Mouse (Mus musculus) gastrocnemius, postnatal 25 days (tissue): Measurements from ENCODE around the gene Agpat2. TPM values are rescaled to one million over a fixed set of nuclear protein-coding genes. Genes with fewer than 3 reads are reported as not detected.

ENCODE experiments used
- DNase-seq: peaks from one replicate; pipeline ENCODE4 v3.0.0; 2022
- long read RNA-seq, 2 experiments: library from polyadenylated mRNA; stranded (forward); transcript quantifications; one replicate each; pipeline ENCODE4 v2.0.0; 2021
- total RNA-seq, 2 experiments: library from RNA; stranded (reverse); gene quantifications; 1 replicate in 1 of 2; 2 replicates in 1 of 2; pipeline ENCODE4 v1.2.3; 2021

Gene Agpat2
- 10 to 100 TPM in 1 of 2 experiments, 1 to 10 TPM in 1; 3.0 to 14.6 TPM for total RNA-seq
- long read RNA-seq, experiment 1, transcript Agpat2-201 (6 exons, 1,489 nt) = major isoform, 5 of 9 reads
- long read RNA-seq, experiment 1, partial matches to known transcripts = 2 of 9 reads
- long read RNA-seq, experiment 1, other reads (novel, unspliced or antisense) = 0 of 9 reads
- long read RNA-seq, experiment 2, transcript Agpat2-201 (6 exons, 1,489 nt) = major isoform, 9 of 16 reads
- long read RNA-seq, experiment 2, partial matches to known transcripts = 4 of 16 reads
- long read RNA-seq, experiment 2, other reads (novel, unspliced or antisense) = 0 of 16 reads

DNA sequence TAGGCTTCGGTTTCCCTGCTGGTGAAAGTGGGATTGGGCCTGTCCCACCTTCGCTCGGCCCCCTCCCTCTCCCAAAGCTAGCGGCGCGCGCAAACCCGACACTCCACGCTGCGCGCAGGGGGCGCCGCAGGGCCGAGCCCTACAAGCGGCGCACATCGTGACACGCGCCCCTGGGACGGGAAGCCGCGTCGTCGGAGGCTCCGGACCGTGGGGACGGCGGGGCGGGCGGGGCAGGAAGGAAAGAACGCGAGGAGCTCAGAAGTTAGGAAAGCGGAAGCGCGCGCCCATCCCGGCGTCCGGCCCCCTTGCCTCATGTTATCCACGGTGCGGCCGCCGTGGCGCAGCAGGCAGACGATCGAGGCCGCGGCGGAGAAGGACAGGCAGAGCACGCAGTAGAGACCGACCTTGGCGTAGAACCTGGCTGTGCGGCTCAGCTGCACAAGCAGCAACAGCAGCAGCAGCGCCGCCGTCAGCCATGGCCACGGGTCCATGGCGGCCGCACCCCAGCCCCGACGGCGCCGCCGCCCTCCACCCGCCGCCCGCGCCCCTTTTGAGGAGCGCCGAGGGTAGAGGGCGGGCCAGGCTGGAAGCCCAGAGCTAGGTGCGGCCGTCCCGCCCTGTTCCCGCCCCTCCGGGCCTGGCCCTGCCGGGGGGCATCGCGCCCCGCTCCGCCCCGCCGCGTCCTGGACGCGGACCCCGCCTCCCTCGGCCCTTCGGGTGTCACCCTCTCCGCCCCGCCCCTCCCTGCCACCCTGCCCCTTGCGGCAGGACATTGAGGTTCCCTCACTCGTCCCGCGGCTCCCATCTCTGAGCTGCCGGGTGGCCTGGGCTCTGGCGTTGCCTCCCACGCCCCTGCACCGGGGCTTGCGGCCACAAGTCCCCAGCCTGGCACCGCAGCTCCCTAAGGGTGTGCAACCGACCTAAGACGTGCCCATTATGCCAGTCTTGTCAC, at the start of gene Agpat2:
Gene Agpat2, minus strand, starts transcription at position 698 of the 952 bp plus-strand sequence.
- peak; percentile 84 for DNase-seq

DNA sequence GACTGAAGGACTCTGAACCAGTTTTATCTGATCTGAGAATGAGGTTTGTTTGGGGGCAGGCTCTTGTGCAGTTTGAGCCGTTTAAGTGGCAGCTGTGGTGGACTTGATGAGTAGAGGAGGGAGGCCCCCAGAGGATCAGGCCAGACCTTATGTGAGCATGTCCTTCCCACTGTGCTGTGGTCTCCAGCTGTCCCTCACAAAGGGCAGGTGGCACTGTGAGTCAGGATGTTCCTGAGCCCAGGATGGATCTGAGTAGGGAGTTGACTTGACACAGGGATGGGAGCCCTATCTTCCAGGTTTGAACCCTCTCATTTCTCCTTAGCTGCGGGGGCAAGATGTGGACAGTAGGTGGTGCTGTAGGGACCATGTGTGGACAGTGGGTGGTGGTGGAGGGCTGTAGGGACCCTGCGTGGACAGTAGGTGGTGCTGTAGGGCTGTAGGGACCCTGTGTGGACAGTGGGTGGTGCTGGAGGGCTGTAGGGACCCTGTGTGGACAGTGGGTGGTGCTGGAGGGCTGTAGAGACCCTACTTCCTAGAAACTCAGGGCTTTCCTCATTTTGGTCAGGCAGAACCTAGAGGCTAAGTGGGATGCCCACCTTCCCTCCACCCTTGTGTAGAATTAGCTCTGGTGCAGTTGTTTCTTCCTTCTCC, 42.6 kb upstream of the Agpat2 start:
- DNase-seq = peak; percentile 77

DNA sequence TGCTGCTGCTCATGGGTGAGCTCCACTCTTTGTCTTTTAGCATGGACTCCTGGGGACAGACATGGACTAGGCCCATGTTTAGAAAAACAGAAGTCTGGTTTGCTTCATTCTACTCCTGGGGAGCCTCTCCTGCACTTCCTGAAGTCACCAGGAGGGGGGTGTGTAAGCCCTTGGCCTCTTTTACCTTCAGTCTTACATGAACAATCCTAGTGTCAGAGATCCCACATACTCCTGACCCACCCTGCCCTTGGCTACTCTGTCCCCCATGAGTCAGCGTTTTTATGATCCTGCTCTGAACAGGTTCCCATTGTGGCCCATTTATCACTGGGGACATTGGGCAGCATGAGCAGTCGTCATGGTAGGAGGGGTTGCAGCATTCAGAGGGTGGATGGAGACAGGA, 39.7 kb upstream of the Agpat2 start:
- DNase-seq = no peak

DNA sequence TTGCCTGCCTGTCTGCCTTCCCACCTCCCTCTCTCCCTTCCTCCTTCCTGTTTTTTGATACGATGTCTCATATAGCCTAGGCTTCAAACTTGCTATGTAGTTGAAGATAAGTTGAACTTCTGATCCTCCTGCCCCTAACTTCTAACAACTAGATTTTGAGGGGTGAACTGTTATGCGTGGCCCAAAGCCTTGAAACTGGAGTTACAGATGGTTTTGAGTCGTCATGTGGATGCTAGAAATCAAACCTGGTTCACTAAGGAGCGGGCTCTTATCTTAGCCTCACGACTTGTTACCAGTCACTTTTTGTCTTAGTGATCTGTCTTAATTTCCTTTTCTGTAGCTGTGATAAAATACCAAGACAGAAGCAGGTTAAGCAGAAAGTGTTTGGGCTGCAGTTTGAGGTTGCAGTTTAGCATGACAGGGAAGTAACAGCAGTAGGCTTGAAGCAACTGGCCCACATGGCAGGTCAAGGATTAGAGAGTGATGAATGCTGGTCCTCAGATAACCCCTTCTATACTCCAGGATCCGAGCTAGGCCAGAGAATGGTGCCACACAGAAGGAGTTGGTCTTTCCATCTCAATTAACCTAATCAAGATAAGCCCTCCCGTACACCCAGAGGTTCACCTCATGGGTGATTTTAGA, 36.9 kb upstream of the Agpat2 start:
- no peak for DNase-seq

DNA sequence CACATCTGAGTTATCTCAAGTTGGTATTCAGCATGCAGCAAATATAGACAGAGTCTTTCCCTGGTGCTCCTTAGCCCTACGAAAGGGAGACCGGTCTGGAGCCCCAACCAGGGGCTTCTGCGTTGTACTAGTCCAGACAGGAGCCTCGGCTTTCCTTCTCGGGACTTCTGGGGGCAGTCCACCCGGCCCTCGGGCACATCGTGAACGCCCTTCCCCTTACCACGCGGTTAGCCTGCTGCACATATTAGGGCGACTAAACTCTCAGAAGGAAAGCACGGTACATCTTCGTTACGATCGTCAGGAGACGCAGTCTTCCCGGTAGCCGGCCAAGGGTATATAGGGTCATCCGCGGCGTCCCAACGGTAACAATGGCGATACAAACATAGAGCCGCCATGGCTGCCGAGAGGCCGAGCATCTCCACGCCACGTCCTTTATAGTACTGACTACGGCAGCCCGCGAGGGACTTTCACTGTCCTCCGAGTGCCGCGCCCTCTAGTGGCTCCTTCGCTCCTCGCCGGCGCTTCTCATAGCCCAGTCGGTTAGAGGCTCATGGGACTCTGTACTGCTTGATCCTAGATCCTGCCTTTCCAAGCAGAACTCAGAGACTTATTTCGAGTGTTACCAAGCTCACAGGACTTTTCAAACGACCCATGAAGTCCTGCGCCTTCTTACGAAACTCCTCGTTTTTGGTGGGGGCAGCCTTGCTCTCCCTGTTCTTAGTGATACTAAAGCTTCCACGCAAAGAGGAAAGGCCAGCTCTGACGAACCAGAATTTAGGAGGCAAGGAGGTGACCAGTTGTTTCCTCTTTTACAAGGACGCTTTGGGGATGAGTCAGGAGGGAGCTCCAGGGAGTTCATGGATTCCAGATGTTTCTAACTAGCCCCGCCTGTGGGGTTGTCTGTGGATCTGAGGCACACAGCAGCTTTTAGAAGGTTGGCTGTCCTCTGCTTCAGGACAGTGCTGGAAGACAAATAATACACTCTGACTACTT, 35.9 kb upstream of the Agpat2 start:
- DNase-seq = peak; percentile 89

DNA sequence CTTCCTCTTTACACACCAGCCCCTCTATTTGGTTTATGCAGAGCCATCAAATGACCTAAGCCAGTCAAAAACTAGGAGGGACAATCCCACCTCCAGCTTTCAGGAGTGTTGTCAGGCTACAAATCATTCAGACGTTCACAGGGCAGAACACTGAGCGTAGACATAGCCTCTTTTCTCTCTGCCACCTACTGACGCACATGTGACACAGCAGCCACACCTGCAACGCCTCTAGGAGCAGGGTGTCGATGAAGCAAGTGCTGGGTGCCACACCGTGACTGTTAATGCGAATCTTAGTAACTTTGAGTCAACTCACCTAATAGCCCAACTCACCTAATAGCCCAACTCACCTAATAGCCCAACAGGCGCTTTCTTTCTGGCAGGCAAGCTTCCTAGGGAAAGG, 34.9 kb upstream of the Agpat2 start:
- DNase-seq = no peak

DNA sequence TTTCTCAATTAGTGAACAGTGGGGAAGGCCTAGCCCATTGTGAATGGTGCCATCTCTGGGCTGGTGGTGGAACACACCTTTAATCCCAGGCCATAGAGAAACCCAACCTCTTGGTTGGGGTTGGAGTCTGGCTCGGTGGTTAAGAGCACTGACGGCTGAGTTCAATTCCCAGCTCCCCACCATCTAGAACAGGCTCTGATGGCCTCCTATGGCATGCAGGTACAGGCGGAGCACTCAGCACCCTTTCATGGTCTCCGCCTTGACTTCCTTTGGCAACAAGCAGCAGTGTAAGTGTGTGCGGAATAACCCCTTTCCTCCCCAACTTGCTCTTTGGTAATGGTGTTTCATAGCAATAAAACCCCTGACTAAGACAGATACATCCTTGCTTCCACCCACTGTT, 34.4 kb upstream of the Agpat2 start:
- no peak for DNase-seq

DNA sequence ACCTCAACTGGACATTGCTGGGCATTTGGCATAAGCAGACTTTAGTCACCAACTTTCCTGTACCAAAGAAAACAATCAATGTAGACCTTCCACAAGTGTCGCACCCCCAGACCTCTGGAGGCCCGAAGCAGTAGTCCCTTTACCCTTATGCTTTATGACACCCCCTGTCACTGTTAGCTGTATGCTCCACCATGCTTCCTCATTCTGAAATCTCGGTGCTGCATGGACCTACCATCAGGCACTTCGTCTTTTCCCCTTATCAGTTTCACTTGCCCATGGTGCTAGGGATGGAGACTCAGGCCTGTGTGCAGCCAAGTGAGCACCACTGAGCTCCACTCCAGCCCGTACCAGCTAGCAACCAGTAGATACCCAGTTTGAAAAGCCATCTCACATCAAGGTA, 33.8 kb upstream of the Agpat2 start:
- no peak for DNase-seq

DNA sequence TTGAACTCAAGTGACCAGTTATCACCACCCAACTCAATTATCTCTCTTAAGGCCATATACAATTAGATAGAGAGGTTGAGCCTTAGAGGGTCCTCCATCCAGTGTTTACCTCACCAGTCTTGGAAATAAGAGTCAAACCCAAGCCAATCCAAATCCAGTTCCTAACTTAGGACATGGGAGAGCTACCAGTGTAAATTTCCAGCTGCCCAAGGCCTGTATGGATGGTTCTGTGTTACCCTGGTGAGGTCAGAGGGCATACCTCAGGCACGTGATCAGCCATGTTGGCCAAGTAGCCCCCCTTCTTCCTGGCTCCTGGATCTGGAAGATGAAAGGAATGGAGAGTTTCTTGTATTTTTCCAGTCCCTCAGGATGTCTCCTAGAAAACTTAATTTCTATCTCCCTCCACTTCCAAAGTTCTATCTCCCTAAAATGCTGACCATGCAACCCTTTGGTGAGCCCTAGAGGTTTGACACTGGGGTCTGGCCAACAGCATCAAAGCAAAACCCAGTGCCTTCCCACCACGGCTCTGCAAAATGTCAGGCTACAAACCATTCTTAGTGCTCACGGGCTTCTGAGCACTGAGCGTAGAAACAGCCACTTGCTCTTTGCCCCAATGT, 33.2 kb upstream of the Agpat2 start:
- no peak for DNase-seq

DNA sequence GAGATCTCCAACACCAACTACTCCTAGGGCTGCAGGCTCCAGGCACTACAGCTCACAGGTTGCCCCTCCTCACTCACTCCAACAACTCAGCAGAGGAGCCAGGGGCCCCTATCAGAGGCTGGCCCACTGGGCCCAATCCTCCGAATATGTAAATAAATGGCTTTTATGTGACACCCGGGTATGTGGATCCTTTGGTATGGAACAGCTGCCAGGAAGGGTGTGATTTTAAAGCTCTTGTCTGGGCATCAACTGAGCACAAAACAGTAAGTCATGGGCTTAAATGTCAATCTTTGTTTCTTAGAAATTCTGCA, 32.1 kb upstream of the Agpat2 start:
- no peak for DNase-seq

DNA sequence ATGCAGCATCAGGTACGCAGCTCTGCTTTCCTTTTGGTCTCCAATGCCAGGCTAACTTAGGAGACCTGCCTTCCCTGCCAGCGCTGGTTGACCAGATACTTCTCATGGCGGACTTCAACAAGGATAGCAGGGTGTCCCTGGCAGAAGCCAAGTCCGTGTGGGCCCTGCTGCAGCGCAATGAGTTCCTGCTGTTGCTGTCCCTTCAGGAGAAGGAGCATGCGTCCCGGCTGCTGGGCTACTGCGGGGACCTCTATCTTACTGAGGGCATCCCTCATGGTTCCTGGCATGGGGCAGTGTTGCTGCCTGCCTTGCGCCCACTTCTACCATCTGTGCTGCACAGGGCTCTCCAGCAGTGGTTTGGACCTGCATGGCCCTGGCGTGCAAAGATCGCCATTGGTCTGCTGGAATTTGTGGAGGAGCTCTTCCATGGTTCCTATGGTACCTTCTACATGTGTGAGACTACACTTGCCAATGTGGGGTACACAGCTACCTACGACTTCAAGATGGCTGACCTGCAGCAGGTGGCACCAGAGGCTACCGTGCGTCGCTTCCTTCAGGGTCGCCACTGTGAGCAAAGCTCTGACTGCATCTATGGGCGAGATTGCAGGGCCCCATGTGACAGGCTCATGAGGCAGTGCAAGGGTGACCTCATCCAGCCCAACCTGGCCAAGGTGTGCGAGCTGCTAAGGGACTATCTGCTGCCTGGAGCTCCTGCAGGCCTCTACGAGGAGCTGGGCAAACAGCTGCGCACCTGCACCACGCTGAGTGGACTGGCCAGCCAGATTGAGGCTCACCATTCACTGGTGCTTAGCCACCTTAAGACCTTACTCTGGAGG, 31.5 kb upstream of the Agpat2 start:
- no peak for DNase-seq

DNA sequence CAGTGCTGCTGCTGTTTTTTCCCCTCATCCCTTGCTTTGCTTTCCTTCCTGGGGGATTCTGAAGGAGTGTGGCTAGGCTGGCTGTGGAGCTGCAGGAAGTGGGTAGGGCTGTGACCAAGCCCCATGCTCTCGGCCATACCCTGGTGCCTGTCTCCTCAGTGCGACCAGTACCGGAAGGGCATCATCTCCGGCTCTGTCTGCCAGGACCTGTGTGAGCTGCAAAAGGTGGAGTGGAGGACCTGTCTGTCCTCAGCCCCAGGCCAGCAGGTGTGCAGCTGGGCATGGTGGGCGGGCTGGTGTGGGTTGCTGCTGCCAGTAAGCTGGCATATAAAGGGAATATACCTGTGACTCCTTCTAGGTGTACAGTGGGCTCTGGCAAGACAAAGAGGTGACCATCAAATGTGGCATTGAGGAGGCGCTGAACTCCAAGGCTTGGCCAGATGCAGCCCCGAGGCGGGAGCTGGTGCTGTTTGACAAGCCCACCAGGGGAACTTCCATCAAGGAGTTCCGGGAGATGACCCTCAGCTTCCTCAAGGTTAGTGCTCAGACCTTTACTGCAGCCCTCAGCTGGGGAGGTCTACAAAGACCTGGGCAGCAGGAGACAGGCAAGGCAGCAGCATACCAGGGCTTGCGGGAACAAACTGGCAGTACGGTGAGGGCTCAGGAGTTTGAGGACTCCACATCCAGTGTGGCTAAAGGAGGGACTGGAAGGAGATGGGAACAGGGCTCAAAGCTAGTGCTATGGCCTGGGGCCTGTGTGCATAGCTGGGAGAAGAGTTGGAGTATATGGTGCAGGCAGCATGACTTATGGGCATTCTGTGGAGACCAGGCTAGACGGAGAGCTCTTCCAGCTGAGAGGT, 30.6 kb upstream of the Agpat2 start:
- DNase-seq = no peak

DNA sequence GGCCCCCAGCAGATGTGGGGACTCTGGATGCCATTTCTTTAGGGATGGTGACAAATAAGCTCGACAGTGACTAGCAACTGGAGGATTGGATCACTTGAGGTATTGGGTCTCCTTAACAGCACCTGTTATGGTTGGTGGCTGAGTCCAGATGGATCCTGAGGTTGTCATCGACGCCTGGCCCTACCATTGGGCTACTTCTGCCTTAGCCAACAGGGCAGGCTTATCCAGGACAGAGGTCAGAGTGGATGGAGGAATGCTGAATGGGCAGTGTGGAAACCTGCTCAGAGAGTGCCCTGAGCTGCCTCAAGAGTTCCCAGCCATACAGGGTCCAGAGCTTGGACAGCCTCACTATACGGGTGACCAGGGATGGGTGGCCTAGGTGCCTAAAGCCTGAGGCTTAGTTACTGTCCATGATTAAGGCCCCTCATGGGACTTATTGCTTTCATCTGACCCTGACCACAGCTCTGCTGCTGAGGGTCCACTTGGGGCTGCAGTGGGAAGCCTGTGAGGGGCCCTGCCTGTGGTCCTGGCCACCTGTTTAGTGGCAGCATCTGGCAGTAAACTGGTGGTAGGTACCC, 29.8 kb upstream of the Agpat2 start:
- no peak for DNase-seq

DNA sequence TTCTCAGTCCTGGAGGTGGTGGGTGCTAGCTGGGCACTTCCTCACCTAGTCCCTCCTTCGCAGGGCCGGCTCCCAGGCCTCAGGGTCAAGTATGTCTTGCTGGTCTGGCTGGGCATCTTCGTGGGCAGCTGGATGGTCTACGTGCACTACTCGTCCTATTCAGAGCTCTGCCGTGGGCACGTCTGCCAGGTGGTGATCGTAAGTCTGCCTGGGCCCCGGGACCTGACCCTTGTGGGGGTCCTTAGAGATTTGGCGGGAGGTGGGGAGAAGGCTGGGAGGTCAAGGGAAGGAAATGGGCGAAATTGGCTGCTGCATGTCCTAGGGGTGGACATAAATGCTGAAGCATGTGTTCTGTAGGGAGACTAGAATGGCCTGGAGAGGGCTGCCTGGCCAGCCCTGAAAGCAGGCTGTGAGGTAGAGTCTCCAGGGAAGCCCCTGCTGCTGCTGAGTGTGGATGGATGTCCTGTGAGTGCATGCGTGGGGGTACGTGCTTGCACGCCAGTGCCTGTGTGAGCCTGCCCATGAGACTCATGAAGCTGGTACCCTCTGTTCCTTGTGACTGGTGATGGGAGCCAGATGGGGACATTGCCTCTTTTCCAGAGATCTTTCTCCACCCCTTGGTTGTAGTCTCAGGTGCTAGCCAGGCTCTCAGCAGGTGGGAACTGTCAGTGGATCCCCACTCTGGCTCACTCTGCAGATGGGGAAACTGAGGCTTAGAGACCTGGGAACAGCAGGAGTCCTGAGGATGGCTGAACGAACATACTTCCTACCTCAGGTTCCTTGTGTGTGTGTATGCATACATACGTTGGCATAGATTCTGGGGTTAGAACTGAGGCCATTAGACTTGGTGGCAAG, 28.6 kb upstream of the Agpat2 start:
- DNase-seq = no peak

DNA sequence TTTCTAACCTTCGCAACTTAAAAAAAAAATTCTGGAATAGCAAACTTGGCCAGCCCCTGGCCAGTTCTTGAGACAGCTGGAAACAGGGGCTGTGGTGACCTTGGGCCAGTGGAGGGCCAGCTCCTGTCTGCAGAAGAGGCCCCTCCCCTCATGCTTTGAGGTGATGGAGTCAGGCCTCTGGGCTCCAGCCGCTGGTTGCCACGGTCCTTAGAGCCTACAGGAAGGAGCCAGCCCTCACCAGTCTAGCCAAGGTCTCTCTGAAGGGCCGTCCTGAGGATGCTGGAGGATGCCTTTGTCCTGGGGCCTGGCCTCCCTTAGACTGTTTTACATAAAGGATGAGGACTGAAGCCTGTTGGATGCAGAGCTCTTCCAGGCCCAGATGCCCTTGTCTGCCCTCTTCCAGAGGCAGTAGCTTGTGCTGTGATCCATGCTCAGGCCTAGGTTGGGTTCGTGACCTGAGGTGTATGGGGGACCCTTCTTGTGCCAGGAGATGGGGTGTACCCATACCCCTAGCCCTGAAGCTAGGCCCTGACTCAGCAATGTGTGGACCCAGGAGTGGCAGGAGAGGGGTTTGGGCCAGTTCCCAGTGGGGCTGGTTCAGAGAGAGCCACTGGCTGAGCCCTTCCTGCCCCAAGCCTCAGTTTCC, 24.7 kb upstream of the Agpat2 start:
- DNase-seq = no peak

DNA sequence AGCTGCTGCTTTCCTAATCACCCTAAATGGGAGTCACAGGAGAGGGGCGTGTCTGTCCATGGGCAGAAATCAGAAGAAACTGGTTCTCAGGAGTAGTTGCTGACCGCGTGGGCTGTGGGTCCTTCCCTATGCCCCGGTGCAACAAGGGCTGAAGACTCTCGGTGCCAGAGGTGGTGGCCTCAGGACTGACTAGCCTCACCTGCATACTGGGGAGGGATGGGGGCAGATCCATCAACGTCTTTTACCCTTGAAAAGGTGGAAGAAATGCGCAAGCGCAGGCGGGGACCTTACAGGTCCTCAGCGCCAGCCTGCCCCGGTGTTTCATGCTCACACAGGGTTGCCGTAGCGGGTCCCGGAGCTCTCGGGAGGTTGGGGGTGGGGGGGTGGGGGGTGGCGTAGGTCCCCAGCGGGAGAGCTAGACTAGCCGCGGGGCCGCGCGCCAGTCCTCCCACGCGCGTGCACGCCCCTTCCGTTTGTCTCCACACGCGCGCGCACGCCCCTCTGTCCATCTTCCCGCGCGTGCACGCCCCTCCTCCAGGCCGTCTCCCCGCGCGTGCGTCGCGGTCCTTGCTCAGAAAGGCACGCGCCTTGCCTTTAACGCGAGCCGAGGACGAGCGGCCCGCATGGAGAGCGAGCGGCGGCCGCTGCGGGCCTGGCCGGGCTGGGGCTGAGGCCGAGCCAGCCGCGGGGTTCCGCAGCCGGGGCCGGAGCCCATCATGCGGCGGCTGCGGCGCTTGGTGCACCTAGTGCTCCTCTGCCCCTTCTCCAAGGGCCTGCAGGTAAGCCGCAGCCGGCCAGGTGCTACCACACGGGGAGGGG, 23.9 kb upstream of the Agpat2 start, which contains the start of gene Fam69b:
Gene Fam69b, plus strand, starts transcription at position 537 of the 819 bp plus-strand sequence.
- DNase-seq = peak; percentile 44
